Mouse (Mus musculus): ENCODE data around the gene Nat8f1.
"Not testable (repeated sequence)": the region's sequence is repeated elsewhere in the genome, so short reads cannot be mapped to it uniquely, and the experiment has no call there.

Gene Nat8f1

GRCm38 (mm10) chr6:85915539-85916513 is at the start of gene Nat8f1:
Nat8f1 (minus strand) TSS chr6:85915687.
- DNase-seq (ENCODE audit: low spot score in 2 of 2), result peak; percentile 76 to 85

- DNase-seq (ENCODE audit: low spot score in 2 of 2), result peak; percentile 85 to 89
Measured at GRCm38 (mm10) chr6:85961101-85962091, 45.9 kb upstream of the Nat8f1 start, which contains the start of gene Dusp11. Dusp11 (minus strand) TSS chr6:85961667.

- DNase-seq (ENCODE audit: low spot score in 2 of 2), result no peak
Measured at GRCm38 (mm10) chr6:85957581-85957980, 42.1 kb upstream of the Nat8f1 start.

GRCm38 (mm10) chr6:85948549-85948948 is 33.1 kb upstream of the Nat8f1 start:
- no peak for DNase-seq (ENCODE audit: low spot score in 2 of 2)

GRCm38 (mm10) chr6:85942469-85942868 is 27.0 kb upstream of the Nat8f1 start:
- DNase-seq (ENCODE audit: low spot score in 2 of 2), result no peak

GRCm38 (mm10) chr6:85938701-85939100 is 23.2 kb upstream of the Nat8f1 start:
- no peak for DNase-seq (ENCODE audit: low spot score in 2 of 2)

GRCm38 (mm10) chr6:85936508-85937465 is 21.3 kb upstream of the Nat8f1 start:
- DNase-seq (ENCODE audit: low spot score in 2 of 2), result peak; percentile 57 to 61

- DNase-seq (ENCODE audit: low spot score in 2 of 2), result no peak
Measured at GRCm38 (mm10) chr6:85935646-85936045, 20.2 kb upstream of the Nat8f1 start.

GRCm38 (mm10) chr6:85934047-85934446 is 18.6 kb upstream of the Nat8f1 start:
- DNase-seq (ENCODE audit: low spot score in 2 of 2), result no peak

- DNase-seq (ENCODE audit: low spot score in 2 of 2), result no peak
Measured at GRCm38 (mm10) chr6:85929312-85929711, 13.8 kb upstream of the Nat8f1 start.

- no peak for DNase-seq (ENCODE audit: low spot score in 2 of 2)
Measured at GRCm38 (mm10) chr6:85927476-85928464, 12.3 kb upstream of the Nat8f1 start.

GRCm38 (mm10) chr6:85926709-85927108 is 11.2 kb upstream of the Nat8f1 start:
- DNase-seq (ENCODE audit: low spot score in 2 of 2), result no peak

- DNase-seq (ENCODE audit: low spot score in 2 of 2), result no peak
Measured at GRCm38 (mm10) chr6:85923643-85924042, 8.2 kb upstream of the Nat8f1 start.

GRCm38 (mm10) chr6:85919401-85919800 is 3.9 kb upstream of the Nat8f1 start:
- DNase-seq (ENCODE audit: low spot score in 2 of 2), result no peak

GRCm38 (mm10) chr6:85918341-85918740 is 2.9 kb upstream of the Nat8f1 start:
- not testable (repeated sequence) for DNase-seq (ENCODE audit: low spot score in 2 of 2)

GRCm38 (mm10) chr6:85916596-85916995 is 1.1 kb upstream of the Nat8f1 start:
- DNase-seq (ENCODE audit: low spot score in 2 of 2), result no peak

- DNase-seq (ENCODE audit: low spot score in 2 of 2), result no peak
Measured at GRCm38 (mm10) chr6:85915141-85915538, 347 bp downstream of the Nat8f1 start.

GRCm38 (mm10) chr6:85911587-85911986 is 3.9 kb downstream of the Nat8f1 start, which contains the start of gene Tprkb:
Tprkb (plus strand) TSS chr6:85911865.
- no peak for DNase-seq (ENCODE audit: low spot score in 2 of 2)

- DNase-seq (ENCODE audit: low spot score in 2 of 2), result no peak
Measured at GRCm38 (mm10) chr6:85909704-85910103, 5.8 kb downstream of the Nat8f1 start.

Measured in frontal cortex, postnatal 25 days (tissue).